Mouse (Mus musculus): ENCODE results near the gene Cdc16. TPM values are rescaled to one million over a fixed set of nuclear protein-coding genes. Genes with fewer than 3 reads are reported as not detected.

Gene Cdc16
- polyA plus RNA-seq, 1 experiment, result 51.5 TPM

GRCm38 (mm10) chr8:13785764-13786299, 28.4 kb downstream of the Cdc16 start:
- Histone ChIP-seq H3K4me3 (peak overlapping the region; percentile 38), H3K36me3 (ENCODE audit: control insufficient read depth, insufficient read depth) (peaks cover 15% of the 10 kb centered on the region), H3ac (ENCODE audit: control insufficient read depth, insufficient read length) (peak overlapping the region; percentile 39), H3K4me2 (ENCODE audit: low read depth) (peak overlapping the region; percentile 97), H3K79me2 (ENCODE audit: control insufficient read depth, insufficient read depth) (peaks cover 12% of the 10 kb centered on the region), H3K27me3 (ENCODE audit: control insufficient read depth, insufficient read depth, insufficient read length) (no peaks in the 10 kb centered on the region)
- TF ChIP-seq TCF12 (IDR thresholded peaks at IDR 0.05; ENCODE audit: insufficient read depth, poor library complexity, severe bottlenecking) (no peak), TCF3 (IDR thresholded peaks at IDR 0.05; ENCODE audit: insufficient read length, low read depth) (no peak), MYOG (IDR thresholded peaks at IDR 0.05; ENCODE audit: control insufficient read depth in 1 of 3, insufficient read depth in 1 of 3, insufficient read length in 2 of 3, low read depth in 2 of 3) (peak in 2 of 3 experiments; percentile 50 to 69), MAX (IDR thresholded peaks at IDR 0.05; ENCODE audit: low read depth) (no peak), E2F4 (IDR thresholded peaks at IDR 0.05; ENCODE audit: insufficient read depth) (no peak), REST (IDR thresholded peaks at IDR 0.05; ENCODE audit: insufficient read depth, insufficient read length) (no peak), POLR2AphosphoS2 (IDR thresholded peaks at IDR 0.05; ENCODE audit: insufficient read length, low read depth) (peak; percentile 15), SRF (IDR thresholded peaks at IDR 0.05; ENCODE audit: control insufficient read depth, insufficient read length, low read depth) (no peak), CEBPB (IDR thresholded peaks at IDR 0.05; ENCODE audit: insufficient read depth, poor library complexity, severe bottlenecking) (no peak), MYOD1 (IDR thresholded peaks at IDR 0.05; ENCODE audit: control insufficient read depth in 1 of 3, insufficient read length in 2 of 3, low read depth in 2 of 3) (peak in 2 of 3 experiments; percentile 35 to 47), USF1 (IDR thresholded peaks at IDR 0.05; ENCODE audit: low read depth) (no peak), POLR2A (IDR thresholded peaks at IDR 0.05; ENCODE audit: insufficient read length, low read depth) (peak; percentile 18)

GRCm38 (mm10) chr8:13789606-13790005, 32.1 kb downstream of the Cdc16 start:
- Histone ChIP-seq H3ac (ENCODE audit: control insufficient read depth, insufficient read length) (no peak overlapping the region), H3K36me3 (ENCODE audit: control insufficient read depth, insufficient read depth) (peaks cover 13% of the 10 kb centered on the region), H3K4me3 (no peak overlapping the region), H3K27me3 (ENCODE audit: control insufficient read depth, insufficient read depth, insufficient read length) (no peaks in the 10 kb centered on the region), H3K79me2 (ENCODE audit: control insufficient read depth, insufficient read depth) (peaks cover 12% of the 10 kb centered on the region), H3K4me2 (ENCODE audit: low read depth) (no peak overlapping the region)
- TF ChIP-seq SRF (IDR thresholded peaks at IDR 0.05; ENCODE audit: control insufficient read depth, insufficient read length, low read depth) (no peak), TCF12 (IDR thresholded peaks at IDR 0.05; ENCODE audit: insufficient read depth, poor library complexity, severe bottlenecking) (no peak), REST (IDR thresholded peaks at IDR 0.05; ENCODE audit: insufficient read depth, insufficient read length) (no peak)

DNA sequence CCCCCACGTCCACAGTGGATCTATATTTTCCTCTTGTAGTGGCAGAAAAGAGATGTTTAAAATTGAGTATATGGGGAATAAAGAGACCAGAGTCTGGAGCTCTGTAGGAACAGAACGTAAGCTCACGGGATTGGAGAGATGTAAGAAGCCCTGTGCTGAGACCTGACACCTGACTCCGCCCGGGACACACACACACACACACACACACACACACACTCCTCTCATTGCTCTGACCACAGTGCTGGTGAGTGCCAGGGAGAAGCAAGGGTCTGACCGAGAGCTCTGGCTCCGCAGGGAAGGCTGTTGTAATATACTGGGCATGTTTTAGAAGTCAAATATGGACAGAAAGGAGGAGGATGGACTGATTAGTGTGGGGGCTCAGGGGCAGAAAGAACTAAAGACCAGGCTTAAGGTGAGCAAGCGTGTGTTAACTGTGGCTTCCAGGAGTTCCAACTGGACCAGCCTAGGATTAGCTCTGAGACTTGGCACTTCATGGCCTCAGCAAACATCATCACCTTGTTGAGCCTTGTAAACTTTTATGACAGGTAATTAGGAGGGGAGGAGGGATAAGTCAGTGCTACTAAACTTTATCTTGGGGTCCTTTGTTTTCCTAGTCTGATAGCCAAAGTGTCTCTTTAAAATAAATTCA, 35.7 kb downstream of the Cdc16 start:
- TF ChIP-seq E2F4 (IDR thresholded peaks at IDR 0.05; ENCODE audit: insufficient read depth), result no peak
- no peak for TF ChIP-seq MYOG (IDR thresholded peaks at IDR 0.05; ENCODE audit: control insufficient read depth in 1 of 3, insufficient read depth in 1 of 3, insufficient read length in 2 of 3, low read depth in 2 of 3)
- TF ChIP-seq MYOD1 (IDR thresholded peaks at IDR 0.05; ENCODE audit: control insufficient read depth in 1 of 3, insufficient read length in 2 of 3, low read depth in 2 of 3), result no peak
- peaks cover 26% of the 10 kb centered on the region for H3K36me3 ChIP-seq (ENCODE audit: control insufficient read depth, insufficient read depth)
- peaks cover 2% of the 10 kb centered on the region for H3K79me2 ChIP-seq (ENCODE audit: control insufficient read depth, insufficient read depth)

DNA sequence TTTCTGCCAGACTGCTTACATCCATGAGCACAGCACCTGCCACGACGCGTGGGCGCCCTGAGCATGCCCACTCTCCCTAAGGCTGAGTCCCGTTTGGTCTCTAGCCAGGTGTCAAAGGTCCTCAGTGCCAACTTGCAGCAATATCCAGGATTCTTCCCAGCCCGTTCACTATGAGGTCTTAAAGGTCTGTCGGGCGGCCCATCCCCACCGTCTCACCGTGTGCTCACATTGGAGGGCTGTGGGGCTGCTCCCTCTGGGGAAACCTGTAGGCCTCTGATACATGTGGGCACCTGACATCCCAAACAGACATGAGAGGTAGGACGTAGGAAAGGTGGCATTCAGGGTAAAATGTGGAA, 36.2 kb downstream of the Cdc16 start:
- H3K36me3 ChIP-seq (ENCODE audit: control insufficient read depth, insufficient read depth), result peaks cover 27% of the 10 kb centered on the region
- TF ChIP-seq SRF (IDR thresholded peaks at IDR 0.05; ENCODE audit: control insufficient read depth, insufficient read length, low read depth), result no peak
- no peak for TF ChIP-seq POLR2AphosphoS2 (IDR thresholded peaks at IDR 0.05; ENCODE audit: insufficient read length, low read depth)
- no peak for TF ChIP-seq MYOD1 (IDR thresholded peaks at IDR 0.05; ENCODE audit: control insufficient read depth in 1 of 3, insufficient read length in 2 of 3, low read depth in 2 of 3)
- no peak for TF ChIP-seq REST (IDR thresholded peaks at IDR 0.05; ENCODE audit: insufficient read depth, insufficient read length)
- TF ChIP-seq CEBPB (IDR thresholded peaks at IDR 0.05; ENCODE audit: insufficient read depth, poor library complexity, severe bottlenecking), result no peak
- no peak for TF ChIP-seq POLR2A (IDR thresholded peaks at IDR 0.05; ENCODE audit: insufficient read length, low read depth)
- no peak overlapping the region for H3K4me2 ChIP-seq (ENCODE audit: low read depth)
- H3K4me3 ChIP-seq, result no peak overlapping the region
- H3ac ChIP-seq (ENCODE audit: control insufficient read depth, insufficient read length), result no peak overlapping the region
- peaks cover 2% of the 10 kb centered on the region for H3K79me2 ChIP-seq (ENCODE audit: control insufficient read depth, insufficient read depth)
- H3K27me3 ChIP-seq (ENCODE audit: control insufficient read depth, insufficient read depth, insufficient read length), result no peaks in the 10 kb centered on the region

More for the DNA sequence above, 35.7 kb downstream of the Cdc16 start:
- Histone ChIP-seq H3ac (ENCODE audit: control insufficient read depth, insufficient read length) (no peak overlapping the region), H3K27me3 (ENCODE audit: control insufficient read depth, insufficient read depth, insufficient read length) (no peaks in the 10 kb centered on the region), H3K4me2 (ENCODE audit: low read depth) (no peak overlapping the region), H3K4me3 (no peak overlapping the region)

DNA sequence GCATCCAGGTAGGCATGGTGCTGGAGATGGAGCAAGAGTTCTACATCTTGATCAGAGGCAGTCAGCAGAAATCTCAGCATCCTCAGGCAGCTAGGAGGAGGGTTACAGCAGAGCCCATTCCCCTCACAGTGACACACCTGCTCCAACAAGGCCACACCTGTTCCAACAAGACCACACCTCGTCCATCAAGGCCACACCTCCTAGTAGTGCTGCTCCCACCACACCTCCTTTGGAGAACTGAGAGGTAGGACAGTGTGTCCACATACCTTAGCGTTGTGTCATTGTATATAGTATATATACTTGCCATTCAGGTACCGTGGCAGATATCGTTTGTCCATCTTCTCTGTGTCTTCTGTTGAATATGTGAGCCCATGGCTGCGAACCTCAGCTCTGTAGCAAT, 40.2 kb downstream of the Cdc16 start:
- H3K27me3 ChIP-seq (ENCODE audit: control insufficient read depth, insufficient read depth, insufficient read length), result no peaks in the 10 kb centered on the region
- no peak overlapping the region for H3K4me3 ChIP-seq
- peaks cover 17% of the 10 kb centered on the region for H3K36me3 ChIP-seq (ENCODE audit: control insufficient read depth, insufficient read depth)
- TF ChIP-seq SRF (IDR thresholded peaks at IDR 0.05; ENCODE audit: control insufficient read depth, insufficient read length, low read depth) (no peak), REST (IDR thresholded peaks at IDR 0.05; ENCODE audit: insufficient read depth, insufficient read length) (no peak), TCF3 (IDR thresholded peaks at IDR 0.05; ENCODE audit: insufficient read length, low read depth) (no peak), MYOG (IDR thresholded peaks at IDR 0.05; ENCODE audit: control insufficient read depth in 1 of 3, insufficient read depth in 1 of 3, insufficient read length in 2 of 3, low read depth in 2 of 3) (no peak), TCF12 (IDR thresholded peaks at IDR 0.05; ENCODE audit: insufficient read depth, poor library complexity, severe bottlenecking) (no peak), POLR2AphosphoS2 (IDR thresholded peaks at IDR 0.05; ENCODE audit: insufficient read length, low read depth) (no peak), POLR2A (IDR thresholded peaks at IDR 0.05; ENCODE audit: insufficient read length, low read depth) (no peak), MYOD1 (IDR thresholded peaks at IDR 0.05; ENCODE audit: control insufficient read depth in 1 of 3, insufficient read length in 2 of 3, low read depth in 2 of 3) (no peak), USF1 (IDR thresholded peaks at IDR 0.05; ENCODE audit: low read depth) (no peak), CEBPB (IDR thresholded peaks at IDR 0.05; ENCODE audit: insufficient read depth, poor library complexity, severe bottlenecking) (no peak), MAX (IDR thresholded peaks at IDR 0.05; ENCODE audit: low read depth) (no peak), E2F4 (IDR thresholded peaks at IDR 0.05; ENCODE audit: insufficient read depth) (no peak)
- H3K79me2 ChIP-seq (ENCODE audit: control insufficient read depth, insufficient read depth), result no peaks in the 10 kb centered on the region
- no peak overlapping the region for H3ac ChIP-seq (ENCODE audit: control insufficient read depth, insufficient read length)
- H3K4me2 ChIP-seq (ENCODE audit: low read depth), result no peak overlapping the region
